Mouse (Mus musculus): ENCODE measurements around the gene Slain2. TPM values are rescaled to one million over a fixed set of nuclear protein-coding genes. Genes with fewer than 3 reads are reported as not detected.

Slain2 gene
- polyA plus RNA-seq, 1 experiment: 48.4 TPM

- no peak overlapping the region for H3K9ac ChIP-seq (ENCODE audit: low read depth, poor library complexity, severe bottlenecking)
- no peaks in the 10 kb centered on the region for H3K36me3 ChIP-seq (ENCODE audit: control insufficient read depth, insufficient read depth, low read length, poor library complexity, severe bottlenecking)
- no peaks in the 10 kb centered on the region; the same call in none of the 2 replicates for H3K27me3 ChIP-seq (ENCODE audit: control insufficient read depth, insufficient read depth, low read length, poor library complexity, severe bottlenecking)
- no peaks in the 10 kb centered on the region for H3K4me1 ChIP-seq (ENCODE audit: control insufficient read depth, insufficient read depth, low read length)
- TF ChIP-seq CTCF (IDR thresholded peaks at IDR 0.05; ENCODE audit: low read depth, low read length) (no peak), POLR2A (IDR thresholded peaks at IDR 0.05; ENCODE audit: insufficient read depth, low read length) (no peak), EP300 (IDR thresholded peaks at IDR 0.05; ENCODE audit: insufficient read depth, low read depth, low read length) (no peak)
- no peak overlapping the region for H3K27ac ChIP-seq (ENCODE audit: insufficient read depth, low read length)
- no peaks in the 10 kb centered on the region for H3K9me3 ChIP-seq (replicated peaks; ENCODE audit: control insufficient read depth, insufficient read depth, low read length, poor library complexity, severe bottlenecking)
- no peak overlapping the region for H3K4me3 ChIP-seq (ENCODE audit: low read depth, low read length)
These were observed 44.1 kb upstream of the Slain2 start for GRCm38 (mm10) chr5:72869779-72870608.

DNA sequence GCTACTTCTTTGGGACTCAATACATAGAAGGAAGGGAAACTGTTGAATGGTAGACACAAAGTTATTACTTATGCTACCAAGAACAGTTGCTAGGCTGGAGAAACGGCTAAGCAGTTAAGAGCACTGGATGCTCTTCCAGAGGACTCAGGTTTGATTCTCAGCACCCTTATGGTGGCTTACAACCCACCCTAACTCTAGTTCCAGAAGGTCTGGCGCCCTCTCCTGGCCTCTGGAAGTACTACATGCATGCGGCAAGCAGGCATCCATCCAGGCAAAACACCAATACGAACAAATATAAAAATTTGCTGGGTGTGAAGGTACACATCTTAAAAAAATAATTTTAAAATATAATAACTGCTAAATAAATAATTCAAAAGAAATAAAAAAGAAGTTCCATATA lies 43.0 kb upstream of the Slain2 start:
- no peak overlapping the region for H3K4me3 ChIP-seq (ENCODE audit: low read depth, low read length)
- no peaks in the 10 kb centered on the region; the same call in 1 of the 2 replicates for H3K27me3 ChIP-seq (ENCODE audit: control insufficient read depth, insufficient read depth, low read length, poor library complexity, severe bottlenecking)
- TF ChIP-seq POLR2A (IDR thresholded peaks at IDR 0.05; ENCODE audit: insufficient read depth, low read length) (no peak), CTCF (IDR thresholded peaks at IDR 0.05; ENCODE audit: low read depth, low read length) (peak; percentile 44)

GRCm38 (mm10) chr5:72879736-72880135 lies 34.4 kb upstream of the Slain2 start:
- H3K9ac ChIP-seq (ENCODE audit: low read depth, poor library complexity, severe bottlenecking): no peak overlapping the region
- H3K36me3 ChIP-seq (ENCODE audit: control insufficient read depth, insufficient read depth, low read length, poor library complexity, severe bottlenecking): no peaks in the 10 kb centered on the region
- H3K27ac ChIP-seq (ENCODE audit: insufficient read depth, low read length): no peak overlapping the region
- peaks cover 2% of the 10 kb centered on the region for H3K4me1 ChIP-seq (ENCODE audit: control insufficient read depth, insufficient read depth, low read length)
- TF ChIP-seq POLR2A (IDR thresholded peaks at IDR 0.05; ENCODE audit: insufficient read depth, low read length) (no peak), CTCF (IDR thresholded peaks at IDR 0.05; ENCODE audit: low read depth, low read length) (no peak), EP300 (IDR thresholded peaks at IDR 0.05; ENCODE audit: insufficient read depth, low read depth, low read length) (no peak)
- H3K4me3 ChIP-seq (ENCODE audit: low read depth, low read length): no peak overlapping the region
- H3K9me3 ChIP-seq (replicated peaks; ENCODE audit: control insufficient read depth, insufficient read depth, low read length, poor library complexity, severe bottlenecking): no peaks in the 10 kb centered on the region
- no peaks in the 10 kb centered on the region; the same call in none of the 2 replicates for H3K27me3 ChIP-seq (ENCODE audit: control insufficient read depth, insufficient read depth, low read length, poor library complexity, severe bottlenecking)

More for the DNA sequence above, 43.0 kb upstream of the Slain2 start:
- Histone ChIP-seq H3K36me3 (ENCODE audit: control insufficient read depth, insufficient read depth, low read length, poor library complexity, severe bottlenecking) (no peaks in the 10 kb centered on the region), H3K27ac (ENCODE audit: insufficient read depth, low read length) (no peak overlapping the region), H3K9ac (ENCODE audit: low read depth, poor library complexity, severe bottlenecking) (no peak overlapping the region), H3K4me1 (ENCODE audit: control insufficient read depth, insufficient read depth, low read length) (peaks cover 2% of the 10 kb centered on the region), H3K9me3 (replicated peaks; ENCODE audit: control insufficient read depth, insufficient read depth, low read length, poor library complexity, severe bottlenecking) (no peaks in the 10 kb centered on the region)

DNA sequence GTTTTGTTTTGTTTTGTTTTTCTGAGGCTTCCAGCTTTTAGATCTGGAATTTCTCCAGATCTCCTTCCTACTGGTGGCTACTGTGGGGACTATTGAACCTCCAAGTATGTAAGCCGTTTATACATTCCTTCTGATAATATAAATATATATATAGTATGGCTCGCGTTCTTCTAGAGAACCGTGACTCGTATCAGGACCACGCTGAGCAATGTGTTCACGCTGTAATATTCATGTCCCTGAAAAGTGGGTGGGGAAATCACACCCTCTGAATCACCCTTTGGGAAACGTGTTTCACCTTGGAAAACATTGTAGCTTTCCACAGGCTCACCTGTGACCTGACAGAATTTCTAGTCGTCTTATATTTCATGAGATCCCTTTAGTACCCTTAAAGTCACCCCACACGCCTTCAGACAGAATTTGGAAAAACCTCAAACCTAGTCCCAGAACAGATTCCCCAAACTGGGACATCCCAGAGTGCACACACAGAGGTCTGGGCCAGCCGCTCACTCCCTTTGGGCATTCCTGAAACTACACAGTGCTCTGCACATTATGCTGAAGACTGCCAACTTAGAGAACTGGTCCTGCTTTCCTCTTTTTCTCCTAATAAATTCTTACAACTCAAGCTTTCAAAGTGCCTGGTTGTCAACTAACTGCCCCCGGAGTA lies 32.2 kb upstream of the Slain2 start:
- H3K4me1 ChIP-seq (ENCODE audit: control insufficient read depth, insufficient read depth, low read length): no peaks in the 10 kb centered on the region
- H3K27ac ChIP-seq (ENCODE audit: insufficient read depth, low read length): no peak overlapping the region
- no peak overlapping the region for H3K9ac ChIP-seq (ENCODE audit: low read depth, poor library complexity, severe bottlenecking)
- H3K27me3 ChIP-seq (ENCODE audit: control insufficient read depth, insufficient read depth, low read length, poor library complexity, severe bottlenecking): no peaks in the 10 kb centered on the region; the same call in none of the 2 replicates
- no peaks in the 10 kb centered on the region for H3K9me3 ChIP-seq (replicated peaks; ENCODE audit: control insufficient read depth, insufficient read depth, low read length, poor library complexity, severe bottlenecking)
- no peaks in the 10 kb centered on the region for H3K36me3 ChIP-seq (ENCODE audit: control insufficient read depth, insufficient read depth, low read length, poor library complexity, severe bottlenecking)
- TF ChIP-seq EP300 (IDR thresholded peaks at IDR 0.05; ENCODE audit: insufficient read depth, low read depth, low read length) (no peak), POLR2A (IDR thresholded peaks at IDR 0.05; ENCODE audit: insufficient read depth, low read length) (no peak)
- no peak overlapping the region for H3K4me3 ChIP-seq (ENCODE audit: low read depth, low read length)

DNA sequence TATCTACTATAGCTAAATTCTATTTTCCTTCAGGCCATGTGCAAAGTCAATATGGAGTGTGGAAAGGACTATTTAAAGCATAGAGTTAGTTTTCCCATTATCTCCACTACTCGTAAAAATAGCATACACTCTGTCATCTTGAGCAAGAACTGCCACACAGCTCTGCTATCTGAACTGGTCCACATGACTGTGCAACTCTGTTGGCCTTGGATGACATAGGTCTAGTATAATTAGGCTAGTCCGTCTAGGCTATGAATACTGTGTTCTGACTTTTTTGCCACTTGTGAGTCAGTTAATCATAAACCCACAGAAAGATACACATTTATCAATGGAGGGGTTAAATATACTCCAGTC lies 31.7 kb upstream of the Slain2 start:
- no peak overlapping the region for H3K4me3 ChIP-seq (ENCODE audit: low read depth, low read length)
- H3K27ac ChIP-seq (ENCODE audit: insufficient read depth, low read length): no peak overlapping the region
- no peaks in the 10 kb centered on the region for H3K36me3 ChIP-seq (ENCODE audit: control insufficient read depth, insufficient read depth, low read length, poor library complexity, severe bottlenecking)
- no peaks in the 10 kb centered on the region for H3K9me3 ChIP-seq (replicated peaks; ENCODE audit: control insufficient read depth, insufficient read depth, low read length, poor library complexity, severe bottlenecking)
- no peaks in the 10 kb centered on the region; the same call in 1 of the 2 replicates for H3K27me3 ChIP-seq (ENCODE audit: control insufficient read depth, insufficient read depth, low read length, poor library complexity, severe bottlenecking)
- no peaks in the 10 kb centered on the region for H3K4me1 ChIP-seq (ENCODE audit: control insufficient read depth, insufficient read depth, low read length)
- H3K9ac ChIP-seq (ENCODE audit: low read depth, poor library complexity, severe bottlenecking): no peak overlapping the region
- no peak for TF ChIP-seq CTCF (IDR thresholded peaks at IDR 0.05; ENCODE audit: low read depth, low read length)
- TF ChIP-seq POLR2A (IDR thresholded peaks at IDR 0.05; ENCODE audit: insufficient read depth, low read length): no peak
- TF ChIP-seq EP300 (IDR thresholded peaks at IDR 0.05; ENCODE audit: insufficient read depth, low read depth, low read length): no peak

DNA sequence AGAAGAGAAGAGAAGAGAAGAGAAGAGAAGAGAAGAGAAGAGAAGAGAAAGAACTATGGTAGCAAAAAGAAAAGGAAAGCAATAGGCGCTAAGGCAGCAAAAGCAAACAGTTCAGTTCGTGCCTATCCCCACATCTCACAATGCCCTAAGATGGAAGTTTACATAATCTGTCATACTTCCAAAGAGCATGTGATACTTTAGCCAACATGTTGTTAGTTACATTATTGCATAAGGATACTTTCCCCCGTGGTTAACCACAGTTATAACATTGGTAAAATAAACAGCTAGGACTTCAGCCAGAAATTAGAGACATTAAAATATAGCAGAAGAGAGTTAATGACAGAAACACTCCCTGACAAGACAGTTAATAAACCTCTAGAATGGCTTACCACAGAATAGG lies 30.4 kb upstream of the Slain2 start:
- TF ChIP-seq POLR2A (IDR thresholded peaks at IDR 0.05; ENCODE audit: insufficient read depth, low read length) (no peak), EP300 (IDR thresholded peaks at IDR 0.05; ENCODE audit: insufficient read depth, low read depth, low read length) (no peak)
- no peaks in the 10 kb centered on the region for H3K9me3 ChIP-seq (replicated peaks; ENCODE audit: control insufficient read depth, insufficient read depth, low read length, poor library complexity, severe bottlenecking)
- H3K27ac ChIP-seq (ENCODE audit: insufficient read depth, low read length): no peak overlapping the region
- no peaks in the 10 kb centered on the region for H3K27me3 ChIP-seq (ENCODE audit: control insufficient read depth, insufficient read depth, low read length, poor library complexity, severe bottlenecking)
- no peaks in the 10 kb centered on the region for H3K36me3 ChIP-seq (ENCODE audit: control insufficient read depth, insufficient read depth, low read length, poor library complexity, severe bottlenecking)
- H3K4me3 ChIP-seq (ENCODE audit: low read depth, low read length): no peak overlapping the region
- peaks cover 4% of the 10 kb centered on the region for H3K4me1 ChIP-seq (ENCODE audit: control insufficient read depth, insufficient read depth, low read length)
- no peak overlapping the region for H3K9ac ChIP-seq (ENCODE audit: low read depth, poor library complexity, severe bottlenecking)
